Mouse (Mus musculus) hindbrain, postnatal 0 days (tissue): ENCODE measurements around the gene Tgm2. TPM values are rescaled to one million over a fixed set of nuclear protein-coding genes. Genes with fewer than 3 reads are reported as not detected.
A peak's percentile ranks its signal among the peaks of the same experiment; 100 is the strongest.

Experiments
- ATAC-seq: fragments of 200-750 bp; cut with Nextera tagmentation; 2 replicates; pipeline ENCODE4 v1.8.0; 2017; ENCODE audit warnings: mild to moderate bottlenecking, moderate TSS enrichment, moderate library complexity
- DNase-seq: peaks from one replicate; pipeline ENCODE4 v3.0.0-alpha.2; 2015; ENCODE audit warnings: low spot score
- H3K27ac ChIP-seq: fragments of 300-500 bp; sonication (generic); 2 replicates; pipeline ENCODE4 v1.5.1; 2014; ENCODE audit warnings: mild to moderate bottlenecking
- H3K27me3 ChIP-seq: fragments of 300-500 bp; sonication (generic); 2 replicates; pipeline ENCODE4 v1.6.1; 2014; ENCODE audit warnings: low read length, mixed read lengths; ENCODE audit not compliant: insufficient read depth
- H3K36me3 ChIP-seq: fragments of 300-500 bp; sonication (generic); 2 replicates; pipeline ENCODE4 v1.6.1; 2014; ENCODE audit warnings: low read length, mixed read lengths; ENCODE audit not compliant: insufficient read depth
- H3K4me1 ChIP-seq: fragments of 300-500 bp; sonication (generic); 2 replicates; pipeline ENCODE4 v1.6.1; 2014; ENCODE audit warnings: antibody characterized with exemption, low read length, mixed read lengths; ENCODE audit not compliant: insufficient read depth
- H3K4me2 ChIP-seq: fragments of 300-500 bp; sonication (generic); 2 replicates; pipeline ENCODE4 v1.6.1; 2014; ENCODE audit warnings: low read depth, mild to moderate bottlenecking, low read length, moderate library complexity, mixed read lengths
- H3K4me3 ChIP-seq: fragments of 300-500 bp; sonication (generic); 2 replicates; pipeline ENCODE4 v1.5.1; 2014; ENCODE audit warnings: low read length
- H3K9ac ChIP-seq: fragments of 300-500 bp; sonication (generic); replicated peaks from 2 replicates; pipeline ENCODE4 v1.6.1; 2014; ENCODE audit warnings: mild to moderate bottlenecking, low read length, moderate library complexity, mixed read lengths
- H3K9me3 ChIP-seq: fragments of 300-500 bp; sonication (generic); 2 replicates; pipeline ENCODE4 v1.6.1; 2016; ENCODE audit warnings: low read length, mixed read lengths
- CTCF ChIP-seq: IDR thresholded peaks from 2 replicates; pipeline ENCODE4 v1.5.1; 2016; ENCODE audit warnings: antibody characterized with exemption, control low read depth, low read depth
- whole genome bisulfite sequencing: fragments of 180-500 bp; shearing (Covaris S2); extraction: QIAGEN DNeasy Blood & Tissue Kit; methylation state at CpG from one replicate; pipeline ENCODE4 v1.1.7; 2014; 5-methylcytosine and 5-hydroxymethylcytosine counted together
- polyA plus RNA-seq: library from polyadenylated mRNA; unstranded; fragments of >200 nt; fragmentation: Nextera tagmentation; extraction: Ambion mirVana; gene quantifications from 2 replicates; pipeline ENCODE4 v1.2.1, GENCODE M21; 2015
- total RNA-seq: library from RNA; depleted of rRNA; stranded (reverse); fragments of >200 nt; gene quantifications from 2 replicates; pipeline ENCODE4 v1.2.3, GENCODE M21; 2014

Gene Tgm2
- total and polyA plus RNA-seq, 2 experiments from 2014 or later = 7.1 to 14.4 TPM

- Histone ChIP-seq H3K9ac (no peak overlapping the region), H3K27ac (no peak overlapping the region), H3K4me2 (no peak overlapping the region), H3K9me3 (no peaks in the 10 kb centered on the region), H3K27me3 (no peaks in the 10 kb centered on the region), H3K4me3 (no peak overlapping the region), H3K36me3 (no peaks in the 10 kb centered on the region), H3K4me1 (peaks cover 9% of the 10 kb centered on the region; the same call in 1 of the 2 replicates)
- no peak for TF ChIP-seq CTCF
- ATAC-seq = no peak
- WGBS = 62% methylated on average over 3 of the region's 3 CpGs
- no peak for DNase-seq
These were observed 2.4 kb downstream of the Tgm2 start for GRCm38 (mm10) chr2:158143816-158144215.

- no peaks in the 10 kb centered on the region for H3K9me3 ChIP-seq
- H3K36me3 ChIP-seq = no peaks in the 10 kb centered on the region
- H3K27ac ChIP-seq = no peak overlapping the region
- H3K27me3 ChIP-seq = no peaks in the 10 kb centered on the region
- DNase-seq (no peak), ATAC-seq (no peak)
- H3K9ac ChIP-seq = no peak overlapping the region
- 89% methylated on average over 18 of the region's 18 CpGs for WGBS
- TF ChIP-seq CTCF = no peak
- no peak overlapping the region for H3K4me2 ChIP-seq
- H3K4me3 ChIP-seq = no peak overlapping the region
- H3K4me1 ChIP-seq = peaks cover 9% of the 10 kb centered on the region; the same call in 1 of the 2 replicates
These were observed 3.3 kb downstream of the Tgm2 start for GRCm38 (mm10) chr2:158142981-158143380.

GRCm38 (mm10) chr2:158141690-158142440 lies 4.4 kb downstream of the Tgm2 start:
- Histone ChIP-seq H3K27me3 (no peaks in the 10 kb centered on the region), H3K9me3 (no peaks in the 10 kb centered on the region), H3K4me3 (no peak overlapping the region), H3K36me3 (no peaks in the 10 kb centered on the region), H3K4me2 (no peak overlapping the region), H3K4me1 (peaks cover 9% of the 10 kb centered on the region; the same call in 1 of the 2 replicates), H3K9ac (no peak overlapping the region), H3K27ac (no peak overlapping the region)
- 88% methylated on average over 7 of the region's 7 CpGs for WGBS
- no peak for TF ChIP-seq CTCF
- no peak for DNase-seq
- ATAC-seq = no peak

- Histone ChIP-seq H3K9ac (no peak overlapping the region), H3K9me3 (no peaks in the 10 kb centered on the region), H3K27me3 (no peaks in the 10 kb centered on the region), H3K36me3 (no peaks in the 10 kb centered on the region), H3K4me1 (peaks cover 9% of the 10 kb centered on the region; the same call in 1 of the 2 replicates), H3K4me3 (no peak overlapping the region), H3K4me2 (no peak overlapping the region), H3K27ac (no peak overlapping the region)
- no peak for DNase-seq
- TF ChIP-seq CTCF = no peak
- WGBS = 74% methylated on average over 7 of the region's 7 CpGs
- ATAC-seq = no peak
These were observed 5.0 kb downstream of the Tgm2 start for GRCm38 (mm10) chr2:158141271-158141670.

- TF ChIP-seq CTCF = no peak
- Histone ChIP-seq H3K27ac (no peak overlapping the region), H3K4me1 (peaks cover 9% of the 10 kb centered on the region; the same call in 1 of the 2 replicates), H3K36me3 (no peaks in the 10 kb centered on the region), H3K9me3 (no peaks in the 10 kb centered on the region), H3K9ac (no peak overlapping the region), H3K4me3 (no peak overlapping the region), H3K4me2 (no peak overlapping the region), H3K27me3 (no peaks in the 10 kb centered on the region)
- 81% methylated on average over 5 of the region's 5 CpGs for WGBS
- ATAC-seq (no peak), DNase-seq (no peak)
These were observed 5.6 kb downstream of the Tgm2 start for GRCm38 (mm10) chr2:158140664-158141063.

GRCm38 (mm10) chr2:158139628-158140027 lies 6.6 kb downstream of the Tgm2 start:
- H3K4me3 ChIP-seq = no peak overlapping the region
- peaks cover 9% of the 10 kb centered on the region; the same call in 1 of the 2 replicates for H3K4me1 ChIP-seq
- DNase-seq (peak; percentile 76), ATAC-seq (peak; percentile 75)
- no peaks in the 10 kb centered on the region for H3K36me3 ChIP-seq
- no peaks in the 10 kb centered on the region for H3K9me3 ChIP-seq
- 31% methylated on average over 7 of the region's 7 CpGs for WGBS
- H3K9ac ChIP-seq = no peak overlapping the region
- no peak overlapping the region for H3K27ac ChIP-seq
- no peak overlapping the region for H3K4me2 ChIP-seq
- H3K27me3 ChIP-seq = no peaks in the 10 kb centered on the region
- no peak for TF ChIP-seq CTCF

- no peaks in the 10 kb centered on the region for H3K27me3 ChIP-seq
- no peak for ATAC-seq
- WGBS = 92% methylated on average over 9 of the region's 9 CpGs
These were observed 7.5 kb downstream of the Tgm2 start for GRCm38 (mm10) chr2:158138778-158139177.

More at GRCm38 (mm10) chr2:158138778-158139177, 7.5 kb downstream of the Tgm2 start:
- no peak overlapping the region for H3K4me3 ChIP-seq
- no peak for TF ChIP-seq CTCF
- no peak overlapping the region for H3K4me2 ChIP-seq
- no peak overlapping the region for H3K9ac ChIP-seq
- H3K36me3 ChIP-seq = no peaks in the 10 kb centered on the region
- no peak for DNase-seq
- peaks cover 9% of the 10 kb centered on the region; the same call in 1 of the 2 replicates for H3K4me1 ChIP-seq
- H3K27ac ChIP-seq = no peak overlapping the region
- no peaks in the 10 kb centered on the region for H3K9me3 ChIP-seq
